Mouse (Mus musculus) bone marrow, adult 2 months (tissue): ENCODE measurements at regions not wholly inside any gene's neighbourhood (a gene's known extent, or its start where the extent isn't known, plus 50 kb on each side); places are given as distances from the start of the nearest gene placed in this dataset.

Source experiments
- CTCF ChIP-seq: fragments of 200-500 bp; IDR thresholded peaks from 2 replicates; pipeline ENCODE4 v1.5.1; 2011; ENCODE audit warnings: low read length, control low read depth; ENCODE audit not compliant: control insufficient read depth, insufficient read depth
- POLR2A ChIP-seq: fragments of 200-500 bp; IDR thresholded peaks from 2 replicates; pipeline ENCODE4 v1.6.1; 2011; ENCODE audit warnings: low read depth, mild to moderate bottlenecking, control low read depth, low read length, borderline replicate concordance; ENCODE audit not compliant: control insufficient read depth

- TF ChIP-seq CTCF (no peak), POLR2A (no peak)
These were observed 52.8 kb upstream of the Eci2 start for GRCm38 (mm10) chr13:35079685-35080084.
